Mouse (Mus musculus): ENCODE measurements around the gene Crybb3.

GRCm38 (mm10) chr5:113038601-113039000 is 42.8 kb downstream of the Crybb3 start:
- TF ChIP-seq CTCF (IDR thresholded peaks at IDR 0.05; ENCODE audit: low read depth) (no peak), EP300 (IDR thresholded peaks at IDR 0.05; ENCODE audit: low read depth) (no peak)

All from liver, postnatal 0 days (tissue).